Mouse (Mus musculus) thymus, adult 2 months (tissue): Measurements from ENCODE around the gene Acer1.

ENCODE experiments used
- CTCF ChIP-seq: fragments of 200-500 bp; IDR thresholded peaks from 2 replicates; pipeline ENCODE4 v1.5.1; 2012; ENCODE audit warnings: mild to moderate bottlenecking, control low read depth, low read length, moderate library complexity, borderline replicate concordance; ENCODE audit not compliant: control insufficient read depth, poor library complexity, insufficient read depth; ENCODE audit errors: extremely low read depth
- POLR2A ChIP-seq: fragments of 200-500 bp; IDR thresholded peaks from 2 replicates; pipeline ENCODE4 v1.6.1; 2012; ENCODE audit warnings: mild to moderate bottlenecking, low read length, control low read depth, moderate library complexity; ENCODE audit not compliant: control insufficient read depth, poor library complexity, insufficient read depth; ENCODE audit errors: extremely low read depth

DNA sequence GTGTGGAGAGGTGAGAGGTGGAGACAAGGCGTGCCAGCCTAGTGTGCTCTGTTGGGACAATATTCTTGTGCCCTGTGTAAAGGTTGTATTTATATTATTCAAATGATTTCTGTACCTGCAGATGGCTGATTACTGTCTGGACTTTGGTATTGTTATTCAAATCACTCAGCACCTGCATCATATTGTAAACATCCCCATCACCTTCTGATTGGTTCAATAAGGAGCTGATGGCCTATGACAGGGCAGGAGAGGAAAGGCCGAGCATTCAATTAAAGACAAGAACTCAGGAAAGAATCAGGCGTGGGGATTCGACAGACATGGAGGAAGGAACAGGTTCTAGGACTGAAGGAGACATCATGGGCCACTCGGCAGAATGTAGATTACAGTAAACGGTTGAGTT, 18.3 kb downstream of the Acer1 start:
- TF ChIP-seq CTCF (no peak), POLR2A (no peak)
